Mouse (Mus musculus): ENCODE results near the gene Gm42791. TPM values are rescaled to one million over a fixed set of nuclear protein-coding genes. Genes with fewer than 3 reads are reported as not detected.

Gm42791 gene
- polyA plus RNA-seq, 1 experiment from 2014 or later, result not detected

DNA sequence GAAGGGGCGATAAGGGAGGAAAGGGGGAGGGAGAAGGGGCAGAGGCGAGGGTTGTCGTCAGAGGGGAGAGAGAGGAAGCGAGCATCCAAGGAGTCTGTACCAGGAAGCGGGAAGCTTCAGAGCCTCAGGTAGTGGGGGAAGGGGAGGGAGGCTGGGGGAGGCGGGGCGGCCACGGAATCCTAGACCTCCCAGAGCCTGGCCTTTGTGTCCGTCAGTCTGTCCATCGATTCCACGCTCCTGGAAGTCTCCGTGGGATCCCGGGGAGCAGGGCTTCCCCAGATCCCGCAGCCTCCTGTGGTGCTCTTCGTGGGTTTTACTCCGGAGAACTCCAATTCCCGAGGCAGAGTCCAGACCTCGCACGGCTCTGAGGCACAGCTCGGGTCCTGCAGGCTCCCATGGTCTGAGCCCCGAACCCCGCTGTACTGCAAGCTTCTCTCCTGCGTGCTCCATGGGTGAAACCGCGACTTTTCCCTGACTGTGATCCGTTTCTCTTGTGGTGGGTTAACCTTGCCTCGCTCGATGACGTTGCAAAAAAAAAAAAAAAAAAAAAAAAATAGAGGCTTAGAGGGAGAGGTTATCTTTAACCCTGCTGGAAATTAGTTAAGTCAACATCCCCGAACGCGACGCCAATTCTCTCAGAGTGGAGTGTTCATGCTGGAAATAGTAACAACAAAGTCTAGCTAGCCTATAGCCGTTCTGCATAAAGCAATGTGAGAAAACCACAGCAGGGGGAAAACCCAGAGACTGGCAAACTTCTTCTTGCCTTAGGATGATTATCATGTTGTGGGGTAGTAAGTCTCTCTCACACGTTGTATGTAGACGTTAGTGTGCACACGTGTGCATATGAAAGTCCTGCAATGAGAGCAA, 20.6 kb upstream of the Gm42791 start:
- DNase-seq (ENCODE audit: low spot score), result peak; percentile 29
- Histone ChIP-seq H3K4me1 (ENCODE audit: control insufficient read depth, insufficient read depth, low read length) (peaks cover 7% of the 10 kb centered on the region; the same call in 1 of the 2 replicates), H3K27ac (ENCODE audit: low read depth, low read length) (no peak overlapping the region), H3K27me3 (replicated peaks; ENCODE audit: control insufficient read depth, insufficient read depth, low read length) (no peaks in the 10 kb centered on the region), H3K4me3 (ENCODE audit: low read depth, low read length) (peak overlapping the region; percentile 41), H3K36me3 (ENCODE audit: control insufficient read depth, insufficient read depth, low read length) (no peaks in the 10 kb centered on the region), H3K9ac (ENCODE audit: low read length) (peak overlapping the region; percentile 69), H3K9me3 (replicated peaks; ENCODE audit: control insufficient read depth, low read length) (no peaks in the 10 kb centered on the region), H3K4me2 (ENCODE audit: low read length) (peak overlapping the region; percentile 90)
- ATAC-seq, result peak; percentile 65
- 2% methylated on average over 35 of the region's 37 CpGs for WGBS

DNA sequence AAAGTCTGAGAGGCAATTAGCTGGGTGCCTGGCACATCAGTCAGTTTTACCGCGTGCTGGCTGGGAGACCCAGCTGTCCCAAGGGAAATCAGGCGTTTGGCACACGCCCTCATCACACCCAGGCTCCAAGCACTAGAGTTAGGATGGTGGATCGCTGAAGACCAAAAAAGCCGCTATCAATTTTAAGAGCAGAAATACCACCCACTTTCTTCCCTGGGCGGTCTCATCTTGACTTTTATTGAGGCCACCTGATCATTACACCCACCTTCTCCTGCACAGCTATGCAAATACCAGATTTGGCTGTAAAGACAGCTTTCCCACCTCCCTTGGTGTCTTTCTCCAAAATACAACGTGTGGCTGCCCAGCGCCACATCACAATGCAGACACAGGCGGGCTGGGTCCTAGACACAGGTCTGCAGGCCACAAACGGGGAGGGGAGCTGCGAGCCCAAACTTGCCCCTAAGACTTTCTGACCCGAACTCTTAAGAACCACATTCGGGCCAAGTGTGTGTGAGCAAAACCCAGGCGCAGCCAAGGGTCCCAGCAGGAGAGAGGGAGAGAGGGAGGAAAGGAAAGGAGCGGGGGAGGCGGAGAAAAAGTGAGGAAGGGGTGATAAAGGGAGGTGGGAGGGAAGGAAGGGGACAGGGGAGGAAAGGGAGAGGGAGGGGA, 19.8 kb upstream of the Gm42791 start:
- Histone ChIP-seq H3K9me3 (replicated peaks; ENCODE audit: control insufficient read depth, low read length) (no peaks in the 10 kb centered on the region), H3K4me2 (ENCODE audit: low read length) (peak overlapping the region; percentile 90), H3K36me3 (ENCODE audit: control insufficient read depth, insufficient read depth, low read length) (no peaks in the 10 kb centered on the region), H3K27ac (ENCODE audit: low read depth, low read length) (no peak overlapping the region), H3K9ac (ENCODE audit: low read length) (no peak overlapping the region; the same call in 1 of the 2 replicates), H3K4me1 (ENCODE audit: control insufficient read depth, insufficient read depth, low read length) (peaks cover 7% of the 10 kb centered on the region; the same call in 1 of the 2 replicates), H3K27me3 (replicated peaks; ENCODE audit: control insufficient read depth, insufficient read depth, low read length) (no peaks in the 10 kb centered on the region), H3K4me3 (ENCODE audit: low read depth, low read length) (peak overlapping the region; percentile 41)
- ATAC-seq, result peak; percentile 38; the same call in 1 of the 2 replicates
- DNase-seq (ENCODE audit: low spot score), result peak; percentile 63
- WGBS, result 11% methylated on average over 17 of the region's 17 CpGs

DNA sequence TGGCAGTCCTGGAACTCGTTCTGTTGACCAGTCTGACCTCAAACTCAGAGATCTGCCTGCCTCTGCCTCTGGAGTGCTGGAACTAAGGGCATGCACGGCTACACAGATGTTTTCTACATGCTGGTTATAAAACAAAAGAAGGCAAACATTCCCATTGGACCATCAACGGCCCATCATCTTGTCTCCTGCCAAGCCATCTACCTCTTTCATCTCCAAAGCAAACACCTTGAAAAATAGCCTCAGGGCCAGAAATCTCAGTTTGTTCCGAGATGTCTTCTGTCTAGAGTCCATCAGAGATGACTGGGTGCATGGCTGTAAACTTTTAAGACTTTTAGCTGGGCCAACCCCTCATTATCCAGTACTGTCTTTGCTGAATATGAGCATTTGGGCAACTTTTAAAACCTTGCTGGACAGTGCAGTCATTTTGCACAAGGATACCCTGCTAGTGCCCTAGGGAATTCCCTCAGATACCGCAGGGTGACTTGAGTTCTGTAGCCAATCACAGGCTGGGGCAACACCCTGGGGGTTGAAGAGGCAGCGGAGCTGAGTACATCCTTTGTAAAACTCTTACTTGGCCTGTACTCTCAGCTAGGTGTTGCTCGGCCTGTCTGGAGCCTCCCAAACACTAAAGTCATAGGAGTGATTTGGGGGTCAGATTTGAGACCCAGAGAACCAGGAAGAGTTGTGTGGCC, 19.0 kb upstream of the Gm42791 start:
- no peaks in the 10 kb centered on the region for H3K27me3 ChIP-seq (replicated peaks; ENCODE audit: control insufficient read depth, insufficient read depth, low read length)
- no peaks in the 10 kb centered on the region for H3K36me3 ChIP-seq (ENCODE audit: control insufficient read depth, insufficient read depth, low read length)
- no peak overlapping the region for H3K4me3 ChIP-seq (ENCODE audit: low read depth, low read length)
- no peak for DNase-seq (ENCODE audit: low spot score)
- peaks cover 7% of the 10 kb centered on the region; the same call in 1 of the 2 replicates for H3K4me1 ChIP-seq (ENCODE audit: control insufficient read depth, insufficient read depth, low read length)
- H3K4me2 ChIP-seq (ENCODE audit: low read length), result no peak overlapping the region
- H3K9me3 ChIP-seq (replicated peaks; ENCODE audit: control insufficient read depth, low read length), result no peaks in the 10 kb centered on the region
- ATAC-seq, result no peak
- no peak overlapping the region for H3K27ac ChIP-seq (ENCODE audit: low read depth, low read length)
- no peak overlapping the region for H3K9ac ChIP-seq (ENCODE audit: low read length)
- 74% methylated on average over 7 of the region's 7 CpGs for WGBS

DNA sequence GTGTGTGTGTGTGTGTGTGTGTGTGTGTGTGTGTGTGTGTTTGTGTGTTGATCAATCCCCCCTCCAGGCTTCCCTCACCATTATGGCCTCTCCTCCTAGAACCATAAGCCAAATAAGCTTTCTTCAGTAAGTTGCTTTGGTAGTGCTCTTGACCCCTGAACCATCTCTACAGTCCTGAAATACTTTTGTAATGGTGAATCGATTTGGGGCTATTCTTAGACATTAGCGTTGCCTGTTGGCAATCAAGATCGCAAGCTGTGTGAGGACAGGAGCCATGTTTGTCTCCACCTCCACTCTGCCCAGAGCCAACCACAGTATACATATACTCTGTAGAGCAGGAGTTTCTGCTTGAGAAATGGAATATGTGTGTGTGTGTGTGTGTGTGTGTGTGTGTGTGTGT, 14.2 kb upstream of the Gm42791 start:
- Histone ChIP-seq H3K4me1 (ENCODE audit: control insufficient read depth, insufficient read depth, low read length) (peaks cover 3% of the 10 kb centered on the region; the same call in 1 of the 2 replicates), H3K27me3 (replicated peaks; ENCODE audit: control insufficient read depth, insufficient read depth, low read length) (no peaks in the 10 kb centered on the region), H3K9me3 (replicated peaks; ENCODE audit: control insufficient read depth, low read length) (no peaks in the 10 kb centered on the region), H3K4me2 (ENCODE audit: low read length) (no peak overlapping the region), H3K9ac (ENCODE audit: low read length) (no peak overlapping the region), H3K27ac (ENCODE audit: low read depth, low read length) (no peak overlapping the region), H3K36me3 (ENCODE audit: control insufficient read depth, insufficient read depth, low read length) (no peaks in the 10 kb centered on the region), H3K4me3 (ENCODE audit: low read depth, low read length) (no peak overlapping the region)
- no peak for ATAC-seq
- no peak for DNase-seq (ENCODE audit: low spot score)
- WGBS, result 94% methylated on average over 3 of the region's 3 CpGs

DNA sequence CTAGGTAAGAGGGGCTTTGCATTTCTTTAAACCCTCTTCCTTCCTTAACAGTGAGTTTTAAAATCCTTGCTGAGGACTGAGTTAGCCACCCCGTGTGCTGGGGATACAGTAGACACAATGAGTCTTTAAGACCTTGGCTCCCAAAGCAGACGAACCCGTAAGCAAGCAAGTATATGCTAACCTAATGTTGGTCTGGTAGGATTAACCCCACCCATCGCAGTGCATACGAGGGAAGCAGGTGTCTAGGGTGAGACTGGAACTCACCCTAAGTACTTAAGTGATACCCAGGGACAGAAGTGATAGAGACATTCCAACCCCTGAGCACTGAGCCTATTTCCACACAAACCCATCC, 12.3 kb upstream of the Gm42791 start:
- Histone ChIP-seq H3K4me3 (ENCODE audit: low read depth, low read length) (no peak overlapping the region), H3K9ac (ENCODE audit: low read length) (peak overlapping the region; percentile 54; the same call in 1 of the 2 replicates), H3K9me3 (replicated peaks; ENCODE audit: control insufficient read depth, low read length) (no peaks in the 10 kb centered on the region), H3K27ac (ENCODE audit: low read depth, low read length) (no peak overlapping the region), H3K36me3 (ENCODE audit: control insufficient read depth, insufficient read depth, low read length) (no peaks in the 10 kb centered on the region), H3K4me2 (ENCODE audit: low read length) (peak overlapping the region; percentile 67; the same call in 1 of the 2 replicates), H3K4me1 (ENCODE audit: control insufficient read depth, insufficient read depth, low read length) (peaks cover 3% of the 10 kb centered on the region; the same call in 1 of the 2 replicates), H3K27me3 (replicated peaks; ENCODE audit: control insufficient read depth, insufficient read depth, low read length) (no peaks in the 10 kb centered on the region)
- DNase-seq (ENCODE audit: low spot score) (no peak), ATAC-seq (no peak)
- 60% methylated on average over 5 of the region's 5 CpGs for WGBS

DNA sequence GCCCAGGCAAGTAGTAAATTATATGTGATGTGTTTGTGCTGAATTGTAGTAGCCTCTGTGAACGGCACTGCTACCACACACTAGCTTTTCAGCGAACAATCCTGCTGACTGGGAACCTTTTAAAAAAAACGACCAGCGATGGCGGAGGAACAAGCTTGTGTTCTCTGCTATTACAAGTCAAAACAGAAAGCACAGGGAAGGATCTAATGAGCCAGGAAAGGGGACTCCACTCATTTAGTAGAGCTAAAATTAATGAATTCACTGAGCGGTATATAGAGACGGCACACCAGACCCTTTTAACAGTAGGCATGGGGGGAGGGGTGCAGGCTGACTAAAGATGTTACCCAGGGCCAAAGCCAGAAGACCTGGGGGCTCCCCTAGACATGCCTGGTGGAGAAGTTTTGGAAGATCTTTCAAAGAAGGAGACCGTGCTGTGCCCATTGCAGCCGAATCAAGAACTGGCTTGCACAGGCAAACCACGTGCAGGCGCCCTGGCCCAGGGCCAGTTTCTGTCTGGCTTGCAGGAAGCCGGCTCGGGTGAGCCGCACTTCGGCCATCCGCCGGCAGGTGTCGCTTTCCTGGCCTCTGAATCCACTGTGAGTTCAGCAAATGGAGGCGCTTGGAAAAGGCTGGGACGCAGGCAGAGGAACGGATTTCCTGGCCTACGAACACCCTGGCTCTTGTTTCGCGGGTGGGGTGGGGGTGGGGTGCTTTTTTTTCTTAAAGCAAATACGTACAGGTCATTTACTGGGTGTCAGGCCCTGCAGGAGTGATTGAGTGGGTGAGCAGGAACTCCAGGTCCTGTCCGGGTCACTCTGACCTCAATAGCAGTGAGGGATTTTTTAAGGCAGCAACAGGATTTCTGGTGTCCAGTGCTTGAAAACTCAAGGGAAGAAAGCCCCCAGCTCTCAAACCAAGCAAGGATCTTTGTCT, 11.7 kb upstream of the Gm42791 start:
- Histone ChIP-seq H3K9ac (ENCODE audit: low read length) (peak overlapping the region; percentile 60), H3K27ac (ENCODE audit: low read depth, low read length) (peak overlapping the region; percentile 55), H3K4me2 (ENCODE audit: low read length) (peak overlapping the region; percentile 67), H3K27me3 (replicated peaks; ENCODE audit: control insufficient read depth, insufficient read depth, low read length) (no peaks in the 10 kb centered on the region), H3K4me1 (ENCODE audit: control insufficient read depth, insufficient read depth, low read length) (peaks cover 3% of the 10 kb centered on the region; the same call in 1 of the 2 replicates), H3K9me3 (replicated peaks; ENCODE audit: control insufficient read depth, low read length) (no peaks in the 10 kb centered on the region), H3K4me3 (ENCODE audit: low read depth, low read length) (peak overlapping the region; percentile 30), H3K36me3 (ENCODE audit: control insufficient read depth, insufficient read depth, low read length) (no peaks in the 10 kb centered on the region)
- ATAC-seq (peak; percentile 93), DNase-seq (ENCODE audit: low spot score) (peak; percentile 99)
- 4% methylated on average over 26 of the region's 26 CpGs for WGBS

DNA sequence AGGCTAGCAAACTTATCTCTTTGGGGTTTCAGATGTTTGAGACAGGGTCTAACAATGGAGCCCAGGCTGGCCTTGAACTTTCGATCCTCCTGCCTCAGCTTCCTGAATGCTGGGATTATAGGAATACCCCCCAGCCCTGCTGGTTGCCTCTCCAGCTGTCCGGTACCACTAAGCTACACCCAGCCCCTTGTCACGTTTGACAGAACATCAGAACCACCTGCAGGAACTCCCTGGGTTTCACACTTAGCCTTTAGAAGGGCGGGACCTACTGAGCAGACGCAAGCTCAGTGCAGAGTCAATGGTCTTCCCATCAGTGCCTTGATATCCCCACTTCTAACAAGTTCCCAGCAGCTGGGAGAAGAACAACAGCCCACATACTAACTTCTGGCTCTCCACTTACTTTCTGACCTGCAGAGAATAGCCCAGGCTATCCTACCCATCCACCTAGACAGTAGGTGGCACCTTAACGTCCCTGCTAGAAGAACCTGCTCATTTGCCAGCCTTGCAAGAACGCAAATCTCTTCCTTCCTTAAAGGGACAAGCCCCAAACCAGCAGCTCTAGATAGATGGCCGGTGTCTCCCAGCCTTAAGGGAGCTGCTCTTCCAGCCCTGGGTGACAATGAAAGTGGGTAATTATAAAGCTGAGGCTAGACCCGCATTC, 10.9 kb upstream of the Gm42791 start:
- Histone ChIP-seq H3K27ac (ENCODE audit: low read depth, low read length) (peak overlapping the region; percentile 55; the same call in 1 of the 2 replicates), H3K4me2 (ENCODE audit: low read length) (peak overlapping the region; percentile 67), H3K4me3 (ENCODE audit: low read depth, low read length) (peak overlapping the region; percentile 30), H3K4me1 (ENCODE audit: control insufficient read depth, insufficient read depth, low read length) (peaks cover 3% of the 10 kb centered on the region; the same call in 1 of the 2 replicates), H3K9me3 (replicated peaks; ENCODE audit: control insufficient read depth, low read length) (no peaks in the 10 kb centered on the region), H3K36me3 (ENCODE audit: control insufficient read depth, insufficient read depth, low read length) (no peaks in the 10 kb centered on the region), H3K27me3 (replicated peaks; ENCODE audit: control insufficient read depth, insufficient read depth, low read length) (no peaks in the 10 kb centered on the region), H3K9ac (ENCODE audit: low read length) (peak overlapping the region; percentile 60)
- 55% methylated on average over 9 of the region's 9 CpGs for WGBS
- ATAC-seq, result peak; percentile 21; the same call in 1 of the 2 replicates
- DNase-seq (ENCODE audit: low spot score), result no peak

All from forebrain, embryonic 14.5 days (tissue).